Mouse (Mus musculus) thymus, adult 2 months (tissue): ENCODE measurements around the gene Serbp1. TPM values are rescaled to one million over a fixed set of nuclear protein-coding genes. Genes with fewer than 3 reads are reported as not detected.

Source experiments
- DNase-seq: peaks from one replicate; pipeline ENCODE4 v3.0.0; 2021
- H3K27ac ChIP-seq: fragments of 200-500 bp; 2 replicates; pipeline ENCODE4 v1.5.1; 2012; ENCODE audit warnings: low read length, control low read depth; ENCODE audit not compliant: control insufficient read depth, insufficient read depth
- H3K27me3 ChIP-seq: fragments of 200-500 bp; 2 replicates; pipeline ENCODE4 v1.6.1; 2012; ENCODE audit warnings: mild to moderate bottlenecking, low read length, moderate library complexity, mixed read lengths; ENCODE audit not compliant: control insufficient read depth, insufficient read depth
- H3K36me3 ChIP-seq: fragments of 200-500 bp; 2 replicates; pipeline ENCODE4 v1.6.1; 2012; ENCODE audit warnings: mild to moderate bottlenecking, low read length, moderate library complexity; ENCODE audit not compliant: control insufficient read depth, insufficient read depth
- H3K4me1 ChIP-seq: fragments of 200-500 bp; replicated peaks from 2 replicates; pipeline ENCODE4 v1.6.1; 2012; ENCODE audit warnings: low read length; ENCODE audit not compliant: control insufficient read depth, insufficient read depth
- H3K4me3 ChIP-seq: fragments of 200-500 bp; 2 replicates; pipeline ENCODE4 v1.5.1; 2012; ENCODE audit warnings: mild to moderate bottlenecking, low read length, control low read depth, moderate library complexity; ENCODE audit not compliant: control insufficient read depth, insufficient read depth
- CTCF ChIP-seq: fragments of 200-500 bp; IDR thresholded peaks from 2 replicates; pipeline ENCODE4 v1.5.1; 2012; ENCODE audit warnings: mild to moderate bottlenecking, control low read depth, low read length, moderate library complexity, borderline replicate concordance; ENCODE audit not compliant: control insufficient read depth, poor library complexity, insufficient read depth; ENCODE audit errors: extremely low read depth
- POLR2A ChIP-seq: fragments of 200-500 bp; IDR thresholded peaks from 2 replicates; pipeline ENCODE4 v1.6.1; 2012; ENCODE audit warnings: mild to moderate bottlenecking, low read length, control low read depth, moderate library complexity; ENCODE audit not compliant: control insufficient read depth, poor library complexity, insufficient read depth; ENCODE audit errors: extremely low read depth
- WGBS: fragments of 180-500 bp; shearing (Covaris S2); methylation state at CpG from one replicate; pipeline ENCODE4 v1.1.7; 2018; 5-methylcytosine and 5-hydroxymethylcytosine counted together
- polyA plus RNA-seq: library from polyadenylated mRNA; depleted of rRNA; stranded (reverse); fragments of >200 nt; gene quantifications from 2 replicates; pipeline ENCODE4 v1.2.3, GENCODE M21; 2012; rRNA removed

The Serbp1 gene
- polyA plus RNA-seq: 95.1 and 109 TPM in 2 replicates

DNA sequence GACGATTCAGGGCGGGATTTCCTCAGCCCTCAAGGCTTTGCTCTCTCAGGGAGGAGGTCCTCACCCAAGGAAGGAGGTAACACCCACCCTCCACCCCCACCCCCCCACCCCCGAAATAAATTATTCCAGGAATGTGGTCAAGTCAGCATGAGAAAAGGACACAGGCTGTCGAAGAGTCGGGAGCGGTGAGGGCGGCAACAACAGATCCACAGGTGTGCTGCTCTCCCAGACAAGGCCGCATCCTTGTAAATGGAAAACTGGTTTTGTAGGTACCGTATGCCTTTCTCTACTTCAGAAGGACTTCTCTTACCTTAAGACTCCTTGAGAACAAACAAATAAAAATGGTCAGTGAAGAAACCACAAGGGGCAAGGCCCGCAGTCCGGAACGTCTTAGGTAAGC, at the start of gene Serbp1:
Serbp1 (plus strand) TSS at position 200 of the 400 bp plus-strand sequence.
- TF ChIP-seq POLR2A (no peak), CTCF (no peak)
- Histone ChIP-seq H3K27me3 (no peaks in the 10 kb centered on the region), H3K36me3 (no peaks in the 10 kb centered on the region), H3K4me3 (no peak within 1 kb of the TSS), H3K4me1 (no peaks in the 10 kb centered on the region), H3K27ac (no peak within 1 kb of the TSS)
- no peak for DNase-seq
- WGBS: 90% methylated on average over 12 of the region's 12 CpGs

DNA sequence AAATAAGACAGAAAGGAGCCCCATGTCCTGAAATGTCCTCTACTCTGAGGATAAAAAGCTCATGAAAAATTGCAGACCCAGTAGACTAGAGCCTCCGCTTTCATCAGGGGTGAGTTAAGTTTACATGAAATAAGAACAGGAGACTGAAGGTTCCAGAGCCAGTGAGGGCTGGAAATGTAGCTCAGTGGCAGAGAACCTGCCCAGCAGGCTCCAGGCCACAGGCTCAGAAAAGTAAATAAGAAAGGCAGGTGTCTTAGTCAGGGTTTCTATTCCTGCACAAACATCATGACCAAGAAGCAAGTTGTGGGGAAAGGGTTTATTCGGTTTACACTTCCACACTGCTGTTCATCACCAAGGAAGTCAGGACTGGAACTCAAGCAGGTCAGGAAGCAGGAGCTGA, 44.4 kb upstream of the Serbp1 start:
- 88% methylated on average over 2 of the region's 2 CpGs for WGBS
- Histone ChIP-seq H3K4me1 (peaks cover 3% of the 10 kb centered on the region; the same call in 1 of the 2 replicates), H3K36me3 (no peaks in the 10 kb centered on the region), H3K27ac (no peak overlapping the region), H3K27me3 (no peaks in the 10 kb centered on the region), H3K4me3 (no peak overlapping the region)
- no peak for TF ChIP-seq POLR2A
- TF ChIP-seq CTCF: no peak
- no peak for DNase-seq

DNA sequence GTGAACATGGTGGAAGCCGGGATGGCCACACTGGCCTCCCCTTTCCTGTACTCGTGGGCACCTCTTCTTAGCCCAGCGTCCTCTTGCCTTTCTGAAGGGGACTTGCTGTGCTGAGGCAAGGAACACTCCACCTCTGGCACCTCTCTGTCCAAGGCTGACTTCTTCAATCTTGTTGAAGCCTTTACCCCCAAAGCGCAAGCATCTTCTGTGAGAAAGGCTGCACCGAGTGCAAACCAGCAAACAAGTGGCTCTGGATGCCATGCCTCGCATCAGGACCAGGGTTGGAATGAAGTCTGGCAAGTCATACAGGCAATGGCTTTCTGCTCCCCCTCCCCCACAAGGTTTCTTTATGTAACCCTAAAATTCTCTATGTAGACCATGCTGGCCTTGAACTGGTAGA, 43.4 kb upstream of the Serbp1 start:
- Histone ChIP-seq H3K27me3 (no peaks in the 10 kb centered on the region), H3K4me1 (peaks cover 3% of the 10 kb centered on the region; the same call in 1 of the 2 replicates), H3K27ac (no peak overlapping the region), H3K4me3 (no peak overlapping the region), H3K36me3 (no peaks in the 10 kb centered on the region)
- no peak for DNase-seq
- no peak for TF ChIP-seq POLR2A
- TF ChIP-seq CTCF: no peak
- WGBS: 88% methylated on average over 6 of the region's 6 CpGs

DNA sequence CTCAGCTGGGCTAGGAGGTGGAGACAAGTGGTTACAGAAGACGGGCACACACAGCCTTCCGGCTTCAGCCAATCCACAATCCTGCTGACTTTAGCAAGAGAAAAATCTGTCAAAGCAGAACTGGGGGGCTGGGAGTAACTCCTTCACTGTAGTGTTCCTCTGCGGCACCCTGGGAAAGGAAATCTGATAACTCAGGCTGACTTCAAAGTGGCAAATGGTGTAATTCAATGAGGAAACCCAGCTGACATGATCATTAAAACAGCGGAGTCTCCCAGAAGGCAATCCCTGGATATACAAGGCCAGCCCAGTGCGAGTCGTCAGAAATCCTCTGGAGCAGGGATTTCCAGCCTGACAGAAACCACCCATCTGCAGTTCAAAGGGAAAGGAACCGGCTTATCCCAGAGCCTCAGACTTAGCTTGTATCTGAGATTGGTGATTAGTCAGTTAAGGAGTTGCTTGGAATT, 42.8 kb upstream of the Serbp1 start:
- 79% methylated on average over 7 of the region's 7 CpGs for WGBS

DNA sequence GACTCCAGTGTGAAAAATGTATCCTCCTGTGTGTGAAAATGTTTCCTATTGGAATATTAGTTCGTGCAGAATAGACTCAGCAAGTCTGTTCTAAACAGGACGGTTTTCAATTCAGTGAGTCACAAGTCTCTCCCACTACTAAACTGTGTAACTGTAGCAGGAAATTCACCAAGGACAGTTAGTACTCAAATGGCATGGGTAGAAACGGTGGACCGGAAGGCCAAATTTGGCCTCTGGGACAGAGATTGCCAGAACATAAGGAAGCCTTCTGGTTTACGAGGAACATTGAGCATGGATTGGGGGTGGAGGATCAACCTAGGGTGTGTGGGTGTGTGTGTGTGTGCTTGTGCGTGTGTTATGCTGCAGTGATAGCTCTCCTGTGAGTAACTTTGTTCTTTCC, 41.2 kb upstream of the Serbp1 start:
- Histone ChIP-seq H3K4me3 (no peak overlapping the region), H3K27me3 (no peaks in the 10 kb centered on the region), H3K36me3 (no peaks in the 10 kb centered on the region), H3K27ac (no peak overlapping the region), H3K4me1 (peaks cover 3% of the 10 kb centered on the region; the same call in 1 of the 2 replicates)
- TF ChIP-seq CTCF (no peak), POLR2A (no peak)
- WGBS: 95% methylated on average over 6 of the region's 6 CpGs
- no peak for DNase-seq

More for the DNA sequence above, 42.8 kb upstream of the Serbp1 start:
- Histone ChIP-seq H3K4me3 (no peak overlapping the region), H3K27me3 (no peaks in the 10 kb centered on the region), H3K27ac (no peak overlapping the region), H3K4me1 (peaks cover 3% of the 10 kb centered on the region; the same call in 1 of the 2 replicates), H3K36me3 (no peaks in the 10 kb centered on the region)
- TF ChIP-seq CTCF (no peak), POLR2A (no peak)
- no peak for DNase-seq

DNA sequence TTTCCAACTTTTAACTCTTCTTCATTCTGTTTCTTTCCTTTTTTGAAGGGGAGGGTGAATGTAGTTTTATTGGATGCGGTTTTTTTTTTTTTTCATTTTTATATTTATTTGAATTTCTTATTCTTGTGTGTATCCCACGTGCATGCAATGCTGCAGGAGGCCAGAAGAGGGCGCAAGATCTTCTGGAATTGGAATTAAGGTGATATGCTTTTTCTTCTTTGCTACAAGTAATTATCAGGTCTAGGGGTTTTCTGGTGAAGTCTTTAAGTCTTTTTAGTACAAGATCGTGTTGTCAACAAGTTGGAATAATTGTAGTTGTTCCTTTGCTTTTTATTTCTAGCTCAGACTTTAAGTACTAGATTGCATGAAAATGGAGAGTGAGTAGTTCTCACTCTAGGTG, 39.9 kb upstream of the Serbp1 start:
- DNase-seq: peak; percentile 48
- no peak overlapping the region for H3K4me3 ChIP-seq

More for the DNA sequence above, 39.9 kb upstream of the Serbp1 start:
- WGBS: 46% methylated on average over 4 of the region's 4 CpGs
- H3K36me3 ChIP-seq: no peaks in the 10 kb centered on the region
- no peaks in the 10 kb centered on the region for H3K27me3 ChIP-seq
- no peak overlapping the region for H3K27ac ChIP-seq
- peaks cover 3% of the 10 kb centered on the region; the same call in 1 of the 2 replicates for H3K4me1 ChIP-seq
- no peak for TF ChIP-seq CTCF
- TF ChIP-seq POLR2A: no peak
